Mouse (Mus musculus): ENCODE results near the gene Mrps34. TPM values are rescaled to one million over a fixed set of nuclear protein-coding genes. Genes with fewer than 3 reads are reported as not detected.

Mrps34 gene
- total and polyA plus RNA-seq, 3 experiments: 56.5 to 80.5 (median 57.2) TPM

- TF ChIP-seq SIN3A (IDR thresholded peaks at IDR 0.05; ENCODE audit: low read length): peak; percentile 100
- TF ChIP-seq ZC3H11A (IDR thresholded peaks at IDR 0.05; ENCODE audit: low read depth, low read length): no peak
- TF ChIP-seq ZKSCAN1 (IDR thresholded peaks at IDR 0.05; ENCODE audit: borderline replicate concordance, low read depth, low read length): no peak; the same call in 1 of the 2 replicates
- TF ChIP-seq NELFE (IDR thresholded peaks at IDR 0.05; ENCODE audit: low read depth, low read length): peak; percentile 73
- peak; percentile 76 for TF ChIP-seq POLR2A (IDR thresholded peaks at IDR 0.05; ENCODE audit: low read depth, low read length)
- TF ChIP-seq EP300 (IDR thresholded peaks at IDR 0.05; ENCODE audit: low read length): no peak
- peak; percentile 40; the same call in 1 of the 2 replicates for TF ChIP-seq BHLHE40 (IDR thresholded peaks at IDR 0.05; ENCODE audit: low read depth, low read length)
- TF ChIP-seq MYC (IDR thresholded peaks at IDR 0.05; ENCODE audit: low read depth, low read length): peak; percentile 57; the same call in 1 of the 2 replicates
- peak; percentile 100 for TF ChIP-seq ZNF384 (IDR thresholded peaks at IDR 0.05; ENCODE audit: low read depth, low read length)
- TF ChIP-seq RCOR1 (conservative IDR thresholded peaks at IDR 0.05; ENCODE audit: low read depth, low read length): no peak
- TF ChIP-seq JUND (conservative IDR thresholded peaks at IDR 0.05; ENCODE audit: low read depth, low read length): 0 out of 2 replicates have a peak, but pooled peaks have one; percentile 31
- TF ChIP-seq SMC3 (IDR thresholded peaks at IDR 0.05; ENCODE audit: low read depth, low read length): no peak
Observed at GRCm38 (mm10) chr17:24886134-24886931, 8.6 kb upstream of the Mrps34 start, which contains the start of the genes Nubp2 and Spsb3 (continued).

GRCm38 (mm10) chr17:24886932-24887271 is 8.0 kb upstream of the Mrps34 start:
- H3K27me3 ChIP-seq (replicated peaks): no peaks in the 10 kb centered on the region
- dilution Hi-C loops (cut with MboI; ENCODE audit: extremely low pct_ligation_motif_present, extremely low pct_unique_long_range_greater_than_20kb, low sequenced_read_pairs): no loop called here
- H3K4me2 ChIP-seq (ENCODE audit: insufficient read depth, low read depth, poor library complexity, severe bottlenecking): peak overlapping the region; percentile 85
- peaks cover 14 to 69% of the 10 kb centered on the region in 2 experiments for H3K4me1 ChIP-seq (ENCODE audit: control insufficient read depth in 1 of 2, insufficient read depth in 2 of 2)
- DNase-seq (ENCODE audit: extremely low read depth): no peak
- TF ChIP-seq POLR2AphosphoS2 (IDR thresholded peaks at IDR 0.05; ENCODE audit: low read depth, low read length) (0 out of 2 replicates have a peak, but pooled peaks have one; percentile 2), ZMIZ1 (IDR thresholded peaks at IDR 0.05; ENCODE audit: low read depth, low read length) (no peak; the same call in 1 of the 2 replicates)
- no peak overlapping the region for H3K27ac ChIP-seq (ENCODE audit: insufficient read depth, low read depth)
- peak overlapping the region; percentile 70 for H3K9ac ChIP-seq (ENCODE audit: insufficient read depth, low read depth)
- peaks cover 17% of the 10 kb centered on the region for H3K79me2 ChIP-seq (replicated peaks; ENCODE audit: control insufficient read depth, extremely low read depth, insufficient read depth, poor library complexity, severe bottlenecking)
- in situ Hi-C loops (cut with MboI; ENCODE audit: low pct_ligation_motif_present, low pct_unique_long_range_greater_than_20kb, low sequenced_read_pairs): loop anchor here (5.0 kb wide), 2 partner anchors 35 to 145 kb away; partner anchors contain the start of gene Fahd1
- H3K9me3 ChIP-seq (replicated peaks; ENCODE audit: low read length): no peaks in the 10 kb centered on the region
- peaks cover 55 to 74% of the 10 kb centered on the region in 2 experiments for H3K36me3 ChIP-seq (replicated peaks in 1 of 2; ENCODE audit: control insufficient read depth in 1 of 2, insufficient read depth in 1 of 2, low read length in 1 of 2)
- peak overlapping the region; percentile 73 to 92 (median 82) for H3K4me3 ChIP-seq (replicated peaks in 1 of 3; ENCODE audit: low read depth in 2 of 3, low read length in 2 of 3, poor library complexity in 1 of 3)

GRCm38 (mm10) chr17:24887291-24888080 is 7.4 kb upstream of the Mrps34 start:
- in situ Hi-C loops (cut with MboI; ENCODE audit: low pct_ligation_motif_present, low pct_unique_long_range_greater_than_20kb, low sequenced_read_pairs) (loop anchor here (5.0 kb wide), 2 partner anchors 35 to 145 kb away; partner anchors contain the start of gene Fahd1), dilution Hi-C loops (cut with MboI; ENCODE audit: extremely low pct_ligation_motif_present, extremely low pct_unique_long_range_greater_than_20kb, low sequenced_read_pairs) (no loop called here)
- H3K4me1 ChIP-seq (ENCODE audit: control insufficient read depth in 1 of 2, insufficient read depth in 2 of 2): peaks cover 14 to 70% of the 10 kb centered on the region in 2 experiments
- peaks cover 54 to 74% of the 10 kb centered on the region in 2 experiments for H3K36me3 ChIP-seq (replicated peaks in 1 of 2; ENCODE audit: control insufficient read depth in 1 of 2, insufficient read depth in 1 of 2, low read length in 1 of 2)
- no peaks in the 10 kb centered on the region for H3K9me3 ChIP-seq (replicated peaks; ENCODE audit: low read length)
- DNase-seq (ENCODE audit: extremely low read depth): no peak
- H3K4me2 ChIP-seq (ENCODE audit: insufficient read depth, low read depth, poor library complexity, severe bottlenecking): peak overlapping the region; percentile 85
- no peaks in the 10 kb centered on the region for H3K27me3 ChIP-seq (replicated peaks)
- no peak for TF ChIP-seq CTCF (conservative IDR thresholded peaks at IDR 0.05 in 1 of 2, IDR thresholded peaks at IDR 0.05 in 1 of 2; ENCODE audit: low read depth in 2 of 2, low read length in 2 of 2)
- peak overlapping the region; percentile 70 for H3K9ac ChIP-seq (ENCODE audit: insufficient read depth, low read depth)
- H3K79me2 ChIP-seq (replicated peaks; ENCODE audit: control insufficient read depth, extremely low read depth, insufficient read depth, poor library complexity, severe bottlenecking): peaks cover 17% of the 10 kb centered on the region
- H3K27ac ChIP-seq (ENCODE audit: insufficient read depth, low read depth): no peak overlapping the region
- H3K4me3 ChIP-seq (replicated peaks in 1 of 3; ENCODE audit: low read depth in 2 of 3, low read length in 2 of 3, poor library complexity in 1 of 3): peak overlapping the region; percentile 73 to 92 (median 82)
